Mouse (Mus musculus) layer of hippocampus, adult 2 months (tissue): ENCODE results near the gene Spop. TPM values are rescaled to one million over a fixed set of nuclear protein-coding genes. Genes with fewer than 3 reads are reported as not detected.
"Not testable (repeated sequence)": the region's sequence is repeated elsewhere in the genome, so short reads cannot be mapped to it uniquely, and the experiment has no call there.

ENCODE experiments used
- DNase-seq, 2 experiments: peaks; one replicate each; pipeline ENCODE4 v3.0.0; 2022; ENCODE audit warnings: low spot score in 2 of 2
- H3K27ac ChIP-seq: fragments of 200-600 bp; 2 replicates; pipeline ENCODE4 v1.8.1; 2022
- H3K4me3 ChIP-seq: fragments of 200-600 bp; 2 replicates; pipeline ENCODE4 v1.8.1; 2022; ENCODE audit warnings: mild to moderate bottlenecking
- CTCF ChIP-seq: fragments of 200-600 bp; conservative IDR thresholded peaks from 2 replicates; pipeline ENCODE4 v1.8.1; 2022; ENCODE audit warnings: antibody characterized with exemption, mild to moderate bottlenecking, moderate library complexity
- total RNA-seq, 2 experiments: library from RNA; stranded (reverse); gene quantifications; 2 replicates each; pipeline ENCODE4 v1.2.3; 2021

The Spop gene
- total RNA-seq, 2 experiments from 2014 or later: 170 to 176 TPM

DNA sequence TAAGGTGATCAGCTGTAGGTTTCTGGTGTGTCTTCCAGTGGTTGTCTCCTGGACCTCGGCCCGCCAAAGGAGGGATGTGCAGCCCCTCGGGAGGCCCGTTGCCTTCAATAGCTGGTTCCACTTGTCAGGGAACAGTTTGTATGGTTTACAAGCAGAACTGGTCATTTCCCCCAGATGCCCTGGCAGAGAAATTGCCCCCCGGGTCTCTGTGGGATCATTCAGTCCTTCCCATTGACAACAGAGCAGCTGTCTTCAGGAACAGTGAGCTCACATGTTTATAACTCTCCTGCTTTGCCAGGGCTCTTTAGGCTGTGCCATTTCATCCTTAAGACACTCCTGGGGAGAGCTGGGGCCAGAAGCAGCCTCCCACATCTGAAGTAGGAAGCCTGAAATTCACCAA lies 19.8 kb upstream of the Spop start:
- H3K4me3 ChIP-seq: no peak overlapping the region
- no peak for DNase-seq
- no peak for TF ChIP-seq CTCF
- peak overlapping the region; percentile 85 for H3K27ac ChIP-seq

DNA sequence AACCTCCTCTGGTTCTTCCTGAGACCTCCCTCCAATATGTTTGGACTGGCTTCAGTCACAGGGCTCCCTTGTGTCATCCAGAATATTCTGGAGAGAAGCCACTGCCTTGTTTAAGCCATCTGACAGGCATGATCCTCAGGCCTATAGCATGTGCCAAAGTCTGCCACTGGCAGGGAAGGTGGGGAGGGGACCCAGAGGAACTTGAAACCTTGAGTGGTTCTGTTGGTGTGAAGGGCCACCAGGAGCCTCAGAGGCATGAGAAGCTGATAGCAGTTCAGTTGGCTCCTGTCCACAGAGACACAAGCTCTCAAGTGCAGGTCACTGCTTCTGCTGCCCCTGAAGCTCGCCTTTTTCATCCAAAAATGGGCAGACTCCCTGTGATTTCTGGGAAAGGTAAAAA lies 17.3 kb upstream of the Spop start:
- no peak for TF ChIP-seq CTCF
- DNase-seq: no peak

DNA sequence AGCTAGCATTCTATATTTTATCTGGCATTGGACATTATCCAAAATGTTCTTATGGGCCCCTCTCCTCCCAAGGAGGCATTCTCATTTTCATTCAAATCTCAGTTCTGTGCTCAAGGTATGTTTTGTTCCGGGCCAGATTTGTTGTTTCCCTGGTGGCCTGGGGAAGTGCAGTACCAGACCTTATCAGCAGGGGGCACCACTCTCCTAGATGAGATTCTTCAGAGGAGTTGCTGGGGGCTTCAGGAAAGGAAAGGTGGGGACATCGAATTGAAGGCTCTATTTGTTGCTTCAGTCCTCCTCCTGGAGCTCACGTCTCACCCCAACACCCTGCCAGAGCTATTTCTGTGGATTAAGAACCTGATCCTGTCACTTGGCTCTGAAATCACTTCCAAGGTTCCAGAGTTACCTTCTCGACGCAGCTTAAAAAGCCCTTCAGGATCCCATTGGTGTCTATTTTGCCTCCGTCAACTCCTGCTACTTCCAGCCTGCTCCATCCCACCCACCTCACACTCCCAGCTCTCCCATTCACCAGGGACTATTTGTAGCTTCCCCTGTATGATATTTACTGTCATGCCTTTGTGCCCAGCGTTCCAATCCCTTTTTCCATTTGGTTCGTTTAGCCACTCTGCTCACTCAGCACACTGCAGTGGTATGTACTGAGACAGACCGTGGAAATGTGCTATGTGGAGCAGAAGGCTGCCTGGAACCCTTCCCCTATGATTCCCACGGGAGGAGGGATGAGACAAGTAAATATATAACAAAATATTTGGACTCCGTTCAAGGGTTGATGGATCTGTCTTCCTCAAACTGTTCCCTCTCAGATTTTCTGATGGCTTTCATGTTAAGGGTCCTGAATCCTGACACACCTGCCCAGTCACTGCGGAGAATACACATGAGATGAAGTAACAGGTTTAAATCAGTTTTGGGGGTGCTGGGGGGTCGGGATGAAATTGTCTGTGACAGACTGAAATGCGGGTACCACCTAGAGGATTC lies 15.7 kb upstream of the Spop start:
- no peak overlapping the region for H3K4me3 ChIP-seq
- no peak overlapping the region for H3K27ac ChIP-seq
- TF ChIP-seq CTCF: peak; percentile 100
- peak; percentile 47 to 82 for DNase-seq

More for the DNA sequence above, 17.3 kb upstream of the Spop start:
- Histone ChIP-seq H3K27ac (no peak overlapping the region), H3K4me3 (no peak overlapping the region)

DNA sequence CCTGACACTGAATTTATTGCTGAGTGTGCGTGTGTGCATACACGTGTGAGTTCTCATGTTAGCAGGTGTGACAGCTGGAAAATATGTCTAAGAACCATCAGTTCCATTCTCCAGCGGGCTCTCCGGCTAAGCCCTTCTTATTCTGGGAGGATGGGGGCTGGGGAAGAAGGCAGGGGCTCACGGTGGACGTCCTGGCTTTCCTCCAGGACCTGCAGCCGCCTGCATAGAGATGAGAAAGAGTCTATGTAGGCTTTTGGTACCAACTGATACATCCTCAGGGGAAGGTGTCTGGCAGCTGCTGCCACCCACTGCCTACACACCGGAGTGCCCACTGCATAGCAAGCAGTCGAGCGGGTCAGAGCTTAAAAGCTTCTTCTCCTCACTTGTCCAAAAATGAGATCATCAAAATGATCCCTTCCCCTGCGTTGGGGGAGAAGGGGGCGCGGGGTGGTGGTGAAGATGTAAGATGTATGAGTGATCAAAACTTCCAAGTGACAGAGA lies 14.3 kb upstream of the Spop start:
- DNase-seq: no peak
- no peak overlapping the region for H3K4me3 ChIP-seq
- no peak overlapping the region for H3K27ac ChIP-seq
- no peak for TF ChIP-seq CTCF

DNA sequence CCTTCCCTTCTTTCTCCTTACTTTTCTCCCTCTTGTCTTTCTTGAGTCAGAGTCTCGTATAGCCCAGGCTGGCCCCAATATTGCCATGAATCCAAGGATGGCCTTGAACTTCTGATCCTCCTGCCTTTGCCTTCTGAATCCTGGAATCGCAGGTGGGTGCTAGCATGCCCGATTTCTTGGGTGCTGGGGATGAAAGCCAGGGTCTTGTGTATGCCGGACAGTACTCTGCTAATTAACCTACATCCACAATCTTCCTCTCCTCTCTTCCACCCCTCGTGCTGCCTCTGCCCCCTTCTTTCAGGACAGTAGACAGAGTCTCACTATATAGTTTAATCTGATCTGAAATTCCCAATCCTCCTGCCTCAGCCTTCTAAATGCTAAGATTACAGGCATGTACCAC lies 12.3 kb upstream of the Spop start:
- no peak overlapping the region for H3K4me3 ChIP-seq
- no peak for DNase-seq
- TF ChIP-seq CTCF: no peak
- H3K27ac ChIP-seq: no peak overlapping the region

DNA sequence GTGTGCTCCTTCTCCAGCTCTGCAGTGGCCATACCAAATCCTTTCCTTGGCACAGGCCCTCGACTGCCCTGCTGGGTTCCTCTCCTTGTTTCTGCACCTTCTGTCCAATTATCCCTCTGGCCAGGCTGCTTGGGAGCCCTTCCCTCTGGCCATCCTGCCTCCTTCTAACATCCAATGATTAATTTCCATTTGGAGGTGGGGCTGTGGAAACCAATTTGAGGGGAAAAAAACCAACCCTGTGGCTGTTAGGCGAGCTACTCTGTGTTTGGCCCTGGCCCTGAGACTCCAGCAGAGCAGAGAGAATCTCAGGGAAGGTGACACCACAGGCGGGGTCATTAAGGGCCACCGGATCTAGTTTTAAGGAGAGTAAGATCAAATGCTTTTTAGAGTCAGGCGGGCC lies 11.7 kb upstream of the Spop start:
- Histone ChIP-seq H3K27ac (peak overlapping the region; percentile 43; the same call in 1 of the 2 replicates), H3K4me3 (no peak overlapping the region)
- TF ChIP-seq CTCF: no peak
- no peak for DNase-seq

DNA sequence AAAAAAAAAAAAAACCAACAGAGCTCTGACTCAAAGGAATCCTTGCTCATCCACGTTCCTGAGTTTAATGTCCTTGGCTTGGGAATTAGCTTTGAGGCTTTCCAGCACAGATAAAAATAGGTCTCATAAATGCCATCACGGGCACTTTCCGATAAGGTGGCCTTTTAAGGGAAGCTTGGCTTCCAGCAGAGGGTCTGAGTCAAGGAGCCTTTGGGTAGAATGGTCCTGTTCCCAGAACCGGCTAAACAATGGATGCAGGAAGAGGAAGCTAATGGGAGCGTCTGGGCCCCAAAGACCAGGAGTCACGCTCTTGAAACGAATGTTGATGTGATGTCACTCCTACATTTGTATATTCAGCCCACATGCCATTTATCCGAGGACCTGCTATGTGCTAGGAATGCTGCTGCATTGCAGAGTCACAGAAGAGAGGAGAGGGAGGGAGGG lies 11.2 kb upstream of the Spop start:
- no peak for TF ChIP-seq CTCF
- peak overlapping the region; percentile 43; the same call in 1 of the 2 replicates for H3K27ac ChIP-seq
- no peak for DNase-seq
- H3K4me3 ChIP-seq: no peak overlapping the region

DNA sequence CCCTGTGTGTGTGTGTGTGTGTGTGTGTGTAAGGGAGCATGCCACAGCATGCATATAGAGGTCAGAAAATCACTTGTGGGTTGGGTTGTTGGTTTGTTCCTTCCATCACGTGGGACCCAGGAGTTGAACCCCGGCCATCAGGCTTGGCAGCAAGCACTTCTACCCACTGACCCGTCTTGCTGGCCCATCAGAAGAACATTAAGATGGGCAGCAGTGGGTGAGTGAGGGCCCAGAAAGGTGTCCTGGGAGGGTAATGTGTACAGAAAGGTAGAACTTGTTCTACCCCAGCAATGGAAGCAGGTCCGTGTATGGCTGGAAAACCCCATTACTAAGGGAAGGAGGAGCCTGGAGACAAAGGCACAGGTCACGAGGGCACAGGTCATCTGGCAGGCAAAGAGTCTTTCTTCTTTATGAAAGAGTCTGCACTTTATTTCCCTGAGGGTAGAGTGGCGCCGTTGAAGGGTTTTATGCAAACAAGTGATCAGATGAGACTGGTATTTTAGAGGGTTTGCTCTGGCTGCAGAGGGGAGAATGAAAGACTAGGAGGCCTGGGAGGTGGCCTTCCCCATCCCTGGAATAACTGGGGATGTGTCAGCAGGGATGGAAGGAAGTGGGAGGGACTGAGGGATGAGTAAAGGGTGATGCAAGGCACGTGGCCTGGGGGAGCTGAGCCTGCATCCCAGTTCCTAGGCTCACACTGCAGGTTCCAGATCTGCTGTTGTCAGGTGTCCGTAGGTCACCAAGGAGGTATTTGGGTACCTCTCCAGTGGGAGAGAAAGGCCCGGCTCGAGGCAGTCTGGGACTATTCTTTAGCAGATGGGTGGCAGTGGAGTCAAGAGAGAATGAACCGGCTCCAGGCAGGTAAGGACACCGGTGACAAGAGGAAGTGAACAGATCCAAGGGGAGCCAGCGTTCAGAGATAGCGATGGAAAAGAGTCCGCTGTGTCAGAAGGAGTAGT lies 10.2 kb upstream of the Spop start:
- H3K27ac ChIP-seq: no peak overlapping the region
- no peak for DNase-seq
- no peak overlapping the region for H3K4me3 ChIP-seq
- TF ChIP-seq CTCF: no peak

DNA sequence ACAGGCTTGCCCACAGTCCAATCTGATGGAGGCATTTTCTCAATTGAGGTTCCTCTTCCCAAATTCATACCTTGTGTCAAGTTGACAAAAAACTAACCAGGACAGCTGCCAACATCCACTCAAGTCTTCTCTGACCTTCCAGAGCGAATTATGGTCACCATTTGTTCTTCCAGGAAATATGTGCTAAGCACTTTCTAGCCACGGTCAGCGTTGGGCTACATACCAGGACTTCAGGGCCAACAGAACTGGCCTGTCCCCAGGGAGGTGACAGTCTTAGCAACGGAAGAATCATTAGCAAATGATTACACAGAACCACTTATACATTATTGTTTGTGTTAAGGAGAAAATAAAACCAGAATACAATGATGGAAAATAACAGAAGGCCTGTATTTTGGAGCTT lies 8.1 kb upstream of the Spop start:
- Histone ChIP-seq H3K4me3 (no peak overlapping the region), H3K27ac (no peak overlapping the region)
- no peak for TF ChIP-seq CTCF
- DNase-seq: no peak

DNA sequence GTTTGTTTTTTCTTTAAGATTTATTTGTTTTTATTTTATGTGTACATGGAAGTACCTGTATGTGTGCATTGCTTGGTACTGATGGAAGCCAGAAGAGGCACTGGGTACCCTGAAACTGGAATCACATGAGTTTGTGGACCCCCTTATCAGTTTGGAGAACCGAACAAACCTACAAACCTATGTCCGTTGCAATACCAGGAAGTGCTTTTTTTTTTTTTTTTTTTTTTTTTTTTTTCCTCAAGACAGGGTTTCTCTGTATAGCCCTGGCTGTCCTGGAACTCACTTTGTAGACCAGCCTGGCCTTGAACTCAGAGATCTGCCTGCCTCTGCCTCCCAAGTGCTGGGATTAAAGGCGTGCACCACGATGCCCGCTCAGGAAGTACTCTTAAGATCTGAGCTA lies 7.5 kb upstream of the Spop start:
- not testable (repeated sequence) for DNase-seq

DNA sequence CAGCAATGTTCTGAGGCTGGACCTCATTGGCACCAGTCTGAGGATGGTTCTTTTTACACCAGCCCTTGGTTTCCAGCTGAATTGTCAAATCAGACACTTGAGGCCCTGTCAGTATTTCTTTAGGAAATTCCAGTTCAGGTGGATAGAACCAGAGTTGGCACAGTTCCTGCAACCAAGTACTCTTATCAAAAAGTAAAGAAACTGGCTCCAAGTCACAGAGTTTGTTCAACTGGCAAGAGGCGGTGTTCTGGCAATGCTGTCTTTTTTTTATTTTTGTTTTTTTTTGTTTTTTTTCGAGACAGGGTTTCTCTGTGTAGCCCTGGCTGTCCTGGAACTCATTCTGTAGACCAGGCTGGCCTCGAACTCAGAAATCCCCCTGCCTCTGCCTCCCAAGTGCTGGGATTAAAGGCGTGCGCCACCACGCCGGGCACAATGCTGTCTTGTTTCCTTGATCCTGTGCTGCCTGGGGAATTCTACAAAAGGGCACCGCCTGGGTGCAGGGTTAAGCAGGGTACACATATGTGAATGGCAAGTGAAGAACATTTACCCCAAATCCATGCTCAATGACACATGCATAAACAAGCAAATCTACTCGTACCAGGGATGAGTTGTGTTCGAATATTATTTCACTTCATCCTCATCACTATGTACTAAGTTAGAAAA lies 4.3 kb upstream of the Spop start:
- DNase-seq: no peak
- Histone ChIP-seq H3K27ac (no peak overlapping the region), H3K4me3 (no peak overlapping the region)
- TF ChIP-seq CTCF: no peak

More for the DNA sequence above, 7.5 kb upstream of the Spop start:
- H3K4me3 ChIP-seq, H3K27ac ChIP-seq: not testable (repeated sequence)

DNA sequence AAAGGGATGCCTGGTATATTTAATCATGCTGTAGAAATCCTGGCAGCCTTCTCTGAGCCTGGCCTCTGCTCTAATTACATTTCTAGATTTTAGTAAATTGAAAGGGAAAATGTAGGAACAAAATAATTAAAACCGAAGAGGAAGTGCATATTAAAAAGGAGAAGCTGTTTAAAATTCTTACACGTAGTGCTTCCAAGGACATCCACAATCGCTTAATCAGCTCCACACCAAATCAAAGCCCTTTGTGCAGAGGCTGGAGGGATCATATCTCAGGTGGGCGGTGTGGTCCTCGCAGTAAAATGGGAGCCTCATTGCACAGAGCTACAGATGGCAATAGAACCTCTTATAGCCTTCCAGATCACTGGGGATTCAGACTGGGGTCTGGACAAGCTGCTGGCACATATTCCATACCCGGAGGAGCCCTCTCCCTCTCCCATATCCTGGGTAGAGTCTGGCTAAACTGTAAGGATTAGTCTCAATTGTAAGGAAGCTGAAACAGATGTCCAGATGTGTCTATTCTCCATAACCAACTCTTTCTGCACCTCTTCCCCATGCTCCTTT lies 2.3 kb upstream of the Spop start:
- DNase-seq: no peak
- 0 out of 2 replicates have a peak overlapping the region, but pooled peaks have one; percentile 18 for H3K27ac ChIP-seq
- TF ChIP-seq CTCF: no peak
- no peak overlapping the region for H3K4me3 ChIP-seq
